Mouse (Mus musculus) retina, postnatal 1 day (tissue): ENCODE measurements around the gene Sirt6.

Source experiments
- DNase-seq: peaks from one replicate; pipeline ENCODE4 v3.0.0-alpha.2; 2012

Sirt6 gene

DNA sequence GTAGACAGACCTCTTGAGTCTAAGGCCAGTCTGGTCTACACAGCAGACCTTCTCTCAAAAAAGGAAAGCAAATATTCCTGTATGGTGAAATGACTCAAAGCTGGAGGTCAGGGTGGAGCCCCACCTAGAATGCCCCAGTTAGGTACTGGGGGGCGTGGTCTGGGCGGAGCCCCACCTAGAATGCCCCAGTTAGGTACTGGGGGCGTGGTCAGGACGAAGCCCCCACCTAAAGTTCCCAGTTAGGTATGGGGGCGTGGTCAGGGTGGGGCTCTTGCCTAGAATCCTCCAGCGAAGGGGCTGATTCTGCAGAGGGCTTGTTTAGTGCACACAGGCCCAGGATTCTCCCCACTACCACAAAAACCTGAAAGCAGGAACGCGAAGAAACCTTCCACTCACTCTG lies 4.2 kb downstream of the Sirt6 start:
- DNase-seq: no peak

DNA sequence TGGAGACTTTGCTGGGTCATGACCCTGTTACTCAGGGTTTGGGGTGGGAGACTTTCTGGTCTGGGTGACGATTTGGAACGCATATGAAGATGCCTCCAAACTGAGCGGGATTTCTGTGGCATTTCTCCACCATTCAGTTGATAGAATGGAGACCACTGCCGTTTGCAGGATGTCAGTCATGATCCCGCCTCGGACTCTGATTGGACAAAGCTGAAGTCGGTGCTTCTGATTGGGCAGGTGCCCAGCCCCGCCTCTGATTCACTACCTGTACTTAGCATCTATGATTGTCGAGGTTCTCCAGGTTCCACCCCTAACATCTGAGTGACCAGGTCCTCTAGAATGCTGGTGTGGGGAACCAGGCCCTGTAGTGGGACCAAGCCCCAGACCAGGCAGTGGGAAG lies 6.8 kb downstream of the Sirt6 start:
- no peak for DNase-seq

DNA sequence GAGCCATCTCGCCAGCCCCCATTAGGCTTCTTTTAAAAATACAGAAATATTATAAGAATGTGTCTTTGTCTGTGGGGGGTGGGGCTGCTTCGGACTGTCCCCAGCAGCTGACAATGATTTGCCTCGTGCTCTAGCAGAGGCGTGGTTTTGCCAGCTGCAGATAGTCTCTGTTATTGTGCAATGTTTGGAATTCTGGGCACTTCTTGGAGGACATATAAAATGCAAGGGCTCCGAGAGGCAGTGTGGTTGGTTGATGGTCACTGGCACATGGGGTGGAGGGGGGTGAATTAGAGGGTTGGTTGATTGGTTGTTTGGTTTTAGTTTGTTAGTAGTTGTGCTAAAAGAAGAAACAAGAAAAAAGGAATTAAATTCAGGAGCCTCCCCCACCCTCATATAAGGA lies 7.6 kb downstream of the Sirt6 start:
- DNase-seq: no peak

DNA sequence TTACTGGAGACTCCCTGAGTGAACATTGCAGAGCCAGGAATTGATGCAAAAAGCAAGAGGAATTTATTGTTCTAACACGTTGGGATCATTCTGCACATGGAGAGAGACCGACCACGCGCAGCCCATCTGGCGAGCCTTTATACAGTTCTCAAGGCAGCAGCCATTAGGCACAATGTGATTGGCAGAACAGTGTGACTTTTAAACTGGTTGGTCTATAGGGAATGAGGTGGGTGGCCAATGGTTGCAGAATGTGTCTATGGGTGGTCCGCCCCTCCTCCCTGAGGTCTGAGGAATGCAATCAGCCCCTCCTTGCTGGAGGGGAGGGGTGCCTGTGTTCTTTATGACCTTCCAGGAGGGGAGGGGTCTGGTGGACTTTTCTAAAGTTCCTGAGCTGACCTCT lies 12.1 kb downstream of the Sirt6 start:
- no peak for DNase-seq

DNA sequence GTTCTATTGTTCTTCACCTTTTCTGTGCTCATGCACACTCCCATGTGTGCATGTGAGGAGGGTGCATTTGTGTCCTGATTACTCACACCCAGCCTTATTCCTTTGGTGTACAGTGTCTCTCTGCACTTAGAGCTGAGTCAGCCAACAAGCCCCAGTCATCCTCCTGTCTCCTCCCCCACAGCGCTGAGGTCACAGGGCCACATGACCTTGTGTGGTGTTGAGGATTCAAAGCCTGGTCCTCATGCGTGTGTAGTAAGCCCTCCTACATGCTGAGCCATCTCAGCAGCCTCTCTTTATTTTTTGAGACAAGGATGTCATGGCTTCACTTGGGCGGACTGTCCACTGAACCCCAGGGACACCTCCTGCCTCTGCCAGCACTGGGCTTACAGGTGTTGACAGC lies 14.8 kb downstream of the Sirt6 start:
- DNase-seq: no peak

DNA sequence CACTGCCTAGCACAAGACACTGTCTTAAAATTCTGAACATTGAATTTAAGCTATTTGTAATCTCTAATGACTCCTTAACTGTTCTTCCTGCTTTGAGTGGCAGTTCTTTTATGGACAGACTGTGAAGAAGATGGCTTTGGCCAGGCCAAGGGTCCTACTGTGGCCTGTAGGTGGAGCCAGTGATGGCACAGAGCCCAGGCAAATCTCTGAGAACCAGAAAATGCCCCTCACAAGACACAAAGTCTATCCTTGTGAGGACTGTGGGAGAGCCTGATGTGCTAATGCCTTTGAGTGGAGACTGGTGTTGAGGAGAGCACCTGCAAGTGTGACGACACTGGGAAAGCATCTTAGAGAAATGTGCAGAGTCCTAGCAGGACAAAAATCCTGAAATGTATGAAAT lies 19.3 kb downstream of the Sirt6 start:
- no peak for DNase-seq

DNA sequence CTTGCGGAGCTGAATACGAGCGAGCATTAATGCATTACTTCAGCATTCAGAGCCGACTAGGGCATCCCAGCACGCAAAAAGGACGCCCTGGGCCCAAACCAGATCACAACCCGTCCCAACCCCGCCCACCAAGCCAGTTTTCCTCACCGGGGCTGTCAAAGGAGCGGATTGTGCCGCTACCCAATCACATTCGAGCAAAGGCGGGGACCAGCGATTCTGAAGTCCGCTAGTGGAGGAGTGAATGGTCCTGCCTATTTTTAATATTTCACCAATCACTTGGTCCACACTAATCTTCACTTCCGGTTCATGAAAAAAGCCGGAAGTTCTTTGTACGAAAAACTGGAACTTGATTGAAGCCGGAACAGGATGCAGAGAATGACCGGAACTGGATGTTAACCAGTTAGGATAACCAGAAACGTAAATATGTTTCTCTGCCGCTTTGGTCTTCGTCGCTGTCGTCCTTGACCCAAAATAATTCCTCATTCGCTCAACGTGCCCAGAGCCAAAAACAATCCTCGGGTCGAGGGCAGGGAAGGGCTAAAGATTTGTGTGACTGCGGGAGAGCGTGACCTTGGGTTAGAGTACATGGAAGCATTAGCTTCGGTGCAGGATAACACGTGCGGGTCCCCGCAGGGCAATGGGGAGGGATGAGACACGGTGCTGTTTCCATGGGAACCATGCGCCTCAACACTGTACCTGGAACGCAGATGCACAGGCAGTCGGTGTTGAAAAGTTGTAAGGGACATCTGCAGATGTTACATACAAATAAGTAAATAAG lies 21.4 kb downstream of the Sirt6 start, which contains the start of gene BC025920:
Gene BC025920, plus strand, starts transcription at position 297 of the 778 bp plus-strand sequence.
- peak; percentile 99 for DNase-seq

DNA sequence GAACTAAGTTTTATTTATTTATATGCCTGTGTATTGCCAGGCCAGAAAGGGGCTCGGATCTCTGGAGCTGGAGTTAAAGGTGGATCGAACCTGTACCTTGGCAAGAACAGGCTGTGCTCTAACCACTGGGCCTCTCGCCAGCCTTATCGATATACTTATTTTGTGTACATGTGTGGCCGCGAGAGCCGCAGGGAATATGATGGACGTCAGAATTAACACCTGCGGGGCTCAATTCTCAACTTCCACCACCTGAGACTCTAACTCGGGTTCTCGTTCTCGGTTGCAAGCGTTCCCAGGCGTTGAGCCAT lies 22.0 kb downstream of the Sirt6 start:
- DNase-seq: no peak

DNA sequence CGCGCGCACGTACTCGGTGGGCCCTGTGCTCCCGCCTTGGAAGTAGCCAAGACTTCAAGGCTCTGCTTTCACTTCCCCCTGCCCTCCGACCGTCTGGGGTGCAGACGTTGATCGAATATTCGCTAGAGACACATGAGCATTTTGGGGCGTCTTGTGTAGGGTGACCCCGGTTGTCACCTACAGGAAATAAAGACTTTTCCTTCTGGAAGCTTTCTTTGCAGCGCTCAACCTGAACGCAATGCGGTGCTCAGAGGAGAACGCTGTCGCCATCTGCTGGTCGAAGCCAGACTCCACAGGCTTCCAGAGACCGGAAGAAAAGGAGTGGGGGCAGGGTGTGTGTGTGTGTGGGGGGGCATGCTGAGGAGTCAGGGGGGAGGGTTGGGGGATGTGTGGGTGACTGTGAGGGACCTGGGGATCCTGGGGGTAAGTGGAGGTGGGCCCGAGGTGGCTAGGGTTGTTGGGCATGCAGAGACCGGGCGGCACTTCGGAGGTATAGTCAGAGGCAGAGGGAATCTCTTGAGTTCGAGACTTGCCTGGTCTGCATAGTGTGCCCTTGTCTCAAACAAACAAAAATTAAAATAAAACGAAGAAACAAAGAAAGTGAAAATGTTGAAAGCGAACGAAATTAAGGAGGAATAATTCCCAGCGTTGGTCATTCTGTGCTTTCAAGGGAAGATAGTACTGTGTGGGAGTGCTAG lies 22.5 kb downstream of the Sirt6 start:
- DNase-seq: peak; percentile 93

DNA sequence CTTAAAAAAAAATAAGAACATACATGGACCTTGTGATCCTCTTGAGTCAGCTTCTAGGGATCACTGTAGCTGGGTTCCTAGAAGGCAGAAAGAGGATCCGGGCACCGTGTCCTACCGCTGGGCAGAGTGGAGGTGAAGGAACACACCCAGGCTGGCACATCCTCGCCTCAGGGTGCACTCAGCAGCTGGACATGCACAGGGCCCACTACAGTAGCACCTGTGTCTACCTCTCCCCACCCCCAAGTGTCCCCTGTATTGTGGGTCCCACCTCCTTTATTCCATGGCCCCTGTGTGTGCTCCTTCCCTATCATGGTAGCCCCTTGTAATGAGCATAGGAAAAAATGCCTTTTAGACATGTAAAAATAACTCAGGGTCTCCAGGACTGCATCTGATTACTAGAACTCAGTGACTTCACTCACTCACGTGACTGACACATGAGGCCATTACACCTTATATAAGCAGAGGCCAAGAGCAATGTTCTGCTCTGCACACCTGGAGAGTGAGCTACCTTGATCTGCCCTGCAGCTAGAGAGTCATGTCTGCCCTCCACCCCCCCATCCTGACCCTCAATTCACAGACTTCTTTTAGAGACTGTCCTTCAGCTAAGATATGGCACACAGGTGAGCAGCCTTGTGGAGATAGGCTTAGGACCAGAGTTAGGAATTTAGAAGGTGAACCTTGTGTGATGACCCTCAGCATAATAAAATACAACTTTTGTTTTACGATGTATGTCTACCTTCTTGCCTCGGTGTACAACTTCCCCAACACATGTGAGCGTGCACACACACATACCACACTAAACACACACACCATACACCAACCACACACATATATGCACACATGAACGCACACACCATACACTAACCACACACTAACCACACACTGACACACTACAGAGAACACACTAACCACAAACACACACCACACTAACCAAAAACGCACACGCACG lies 23.3 kb downstream of the Sirt6 start:
- no peak for DNase-seq

DNA sequence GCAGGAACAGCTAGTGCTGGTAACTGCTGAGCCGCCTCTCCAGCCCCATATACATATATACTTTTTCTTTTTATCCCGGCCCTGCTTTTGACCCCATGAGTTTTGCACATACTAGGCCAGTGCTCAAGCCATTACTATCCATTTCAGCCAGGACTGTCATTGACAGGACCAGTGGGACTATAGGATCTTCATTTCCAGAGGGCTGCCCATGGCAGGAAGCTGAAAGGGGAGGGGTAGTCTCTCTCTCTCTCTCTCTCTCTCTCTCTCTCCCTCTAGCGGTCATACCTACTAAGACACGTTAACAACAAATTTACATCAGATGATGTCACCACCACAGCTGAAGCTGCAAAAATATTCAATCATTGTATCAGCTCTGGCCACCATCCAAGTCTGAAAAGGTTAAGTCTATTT lies 24.9 kb downstream of the Sirt6 start:
- DNase-seq: peak; percentile 90

DNA sequence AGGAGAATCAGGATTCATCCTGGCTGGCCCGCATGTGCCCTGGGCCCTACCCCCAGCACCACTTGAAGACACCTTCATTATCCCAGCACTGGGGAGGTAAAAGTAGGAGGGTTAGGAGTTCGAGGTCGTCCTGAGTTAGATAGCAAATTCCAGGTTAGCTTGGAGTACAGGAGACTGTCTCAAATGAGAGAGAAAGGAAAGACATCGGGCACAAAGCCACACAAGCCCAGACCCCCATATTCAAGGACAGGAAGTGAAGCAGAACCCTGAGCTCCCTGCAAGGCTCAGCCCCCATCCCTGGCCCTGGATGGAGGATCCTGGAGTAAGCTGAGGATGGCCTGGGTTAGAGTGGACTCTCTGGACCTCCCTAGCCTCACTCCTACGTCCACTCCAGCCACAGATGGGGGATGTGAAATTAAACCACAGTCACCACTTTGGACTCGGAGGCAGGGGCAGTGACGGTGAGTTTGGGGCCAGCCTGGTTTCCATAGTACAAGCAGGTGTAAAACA lies 26.1 kb downstream of the Sirt6 start:
- no peak for DNase-seq

DNA sequence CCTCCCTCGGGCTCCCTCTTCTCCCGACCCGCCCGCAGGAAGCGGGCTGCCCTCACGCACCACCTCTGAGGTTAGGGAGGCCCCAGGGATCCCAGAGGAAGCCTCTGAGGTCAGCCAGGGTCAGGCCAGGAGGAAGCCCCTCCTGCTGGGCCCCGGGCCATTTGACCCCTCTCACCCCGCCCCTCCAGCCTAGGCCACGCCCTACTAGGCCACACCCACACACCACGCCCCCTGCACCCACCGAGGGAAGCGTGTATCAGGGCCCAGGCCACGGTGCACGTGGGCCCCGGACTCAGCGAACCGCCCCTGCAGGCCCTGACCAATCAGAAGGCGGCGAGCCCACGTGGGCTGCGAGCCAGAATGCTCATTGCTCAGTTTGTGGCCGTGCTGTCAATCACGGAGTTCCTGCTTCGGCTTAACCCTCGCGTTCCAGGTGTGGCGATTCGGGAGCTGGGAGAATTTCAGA lies 26.8 kb downstream of the Sirt6 start, which contains the start of gene Tle6:
Gene Tle6, minus strand, starts transcription at position 336 of the 466 bp plus-strand sequence.
- peak; percentile 97 for DNase-seq

DNA sequence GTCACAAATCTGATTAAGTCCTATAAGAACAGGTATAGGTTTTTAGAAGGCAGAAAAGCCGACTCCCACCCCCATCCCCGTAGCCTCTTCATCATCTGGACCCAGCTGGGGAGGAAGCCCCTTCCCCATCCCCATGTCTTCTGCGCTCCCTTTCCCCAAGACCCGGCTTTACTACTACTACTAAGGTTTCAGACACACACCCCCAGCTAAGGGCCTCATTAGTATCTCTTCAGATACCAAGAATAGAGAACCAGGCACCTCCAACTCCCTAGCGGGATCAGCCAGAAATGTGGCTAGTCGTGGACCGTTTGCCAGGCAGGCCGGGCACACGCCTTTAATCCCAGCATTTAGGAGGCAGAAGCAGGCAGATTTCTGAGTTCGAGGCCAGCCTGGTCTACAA lies 27.5 kb downstream of the Sirt6 start:
- no peak for DNase-seq

DNA sequence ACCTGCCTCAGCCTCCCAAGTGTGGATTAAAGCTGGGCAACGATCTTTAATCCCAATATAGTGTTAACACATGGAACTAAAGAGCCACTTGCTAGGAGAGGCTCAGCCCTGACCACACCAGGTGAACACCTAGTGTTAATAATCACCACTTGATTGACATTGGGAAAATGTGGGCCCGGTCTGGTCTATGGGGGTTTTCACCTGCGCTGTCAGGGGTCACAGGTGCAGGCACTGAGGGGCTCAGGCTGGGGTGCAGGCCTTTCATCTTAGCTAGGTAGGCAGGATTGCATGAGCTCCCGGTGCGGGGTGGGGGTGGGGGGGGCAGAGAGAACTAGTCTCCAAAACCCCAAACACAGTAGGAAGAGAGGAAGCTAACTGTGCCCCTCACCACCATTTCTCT lies 28.0 kb downstream of the Sirt6 start:
- no peak for DNase-seq

DNA sequence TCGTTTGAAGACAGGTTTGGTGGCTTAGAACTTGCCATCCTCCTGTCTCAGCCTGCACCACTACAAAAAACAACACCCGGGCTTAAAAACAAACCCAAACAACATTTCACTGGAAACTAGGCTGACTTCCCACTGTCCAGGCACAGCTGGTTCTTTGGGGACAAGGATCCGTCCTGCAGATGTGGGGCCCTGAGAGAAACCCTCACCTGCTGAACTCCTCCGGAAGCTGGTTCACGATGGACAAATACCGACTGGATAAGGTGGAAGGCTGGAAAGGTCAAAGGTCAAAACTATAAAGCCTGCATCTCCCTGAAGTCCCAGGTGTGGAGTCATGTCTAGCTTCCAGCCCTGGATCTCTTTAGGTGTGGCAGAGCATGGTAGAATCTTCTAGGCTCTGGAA lies 28.7 kb downstream of the Sirt6 start:
- DNase-seq: no peak

DNA sequence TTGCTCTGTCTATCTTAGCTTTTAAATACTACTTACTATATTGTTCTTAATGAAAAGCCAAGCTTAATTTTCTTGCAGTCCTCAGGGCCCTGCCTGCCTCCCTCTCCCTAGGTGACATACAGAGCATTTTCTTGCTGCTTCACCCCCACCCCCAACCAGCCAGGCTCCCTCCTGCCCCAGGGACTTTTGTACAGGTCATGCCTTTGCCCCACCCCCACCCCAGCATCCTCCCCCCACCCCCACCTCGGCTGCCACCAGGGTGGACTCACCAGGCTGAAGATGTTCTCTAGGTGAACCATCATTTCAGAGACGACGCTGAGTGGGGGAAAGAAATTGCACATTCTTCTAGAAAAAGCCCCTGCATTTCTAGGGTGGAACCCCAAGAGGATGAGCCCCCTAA lies 29.3 kb downstream of the Sirt6 start:
- DNase-seq: no peak

DNA sequence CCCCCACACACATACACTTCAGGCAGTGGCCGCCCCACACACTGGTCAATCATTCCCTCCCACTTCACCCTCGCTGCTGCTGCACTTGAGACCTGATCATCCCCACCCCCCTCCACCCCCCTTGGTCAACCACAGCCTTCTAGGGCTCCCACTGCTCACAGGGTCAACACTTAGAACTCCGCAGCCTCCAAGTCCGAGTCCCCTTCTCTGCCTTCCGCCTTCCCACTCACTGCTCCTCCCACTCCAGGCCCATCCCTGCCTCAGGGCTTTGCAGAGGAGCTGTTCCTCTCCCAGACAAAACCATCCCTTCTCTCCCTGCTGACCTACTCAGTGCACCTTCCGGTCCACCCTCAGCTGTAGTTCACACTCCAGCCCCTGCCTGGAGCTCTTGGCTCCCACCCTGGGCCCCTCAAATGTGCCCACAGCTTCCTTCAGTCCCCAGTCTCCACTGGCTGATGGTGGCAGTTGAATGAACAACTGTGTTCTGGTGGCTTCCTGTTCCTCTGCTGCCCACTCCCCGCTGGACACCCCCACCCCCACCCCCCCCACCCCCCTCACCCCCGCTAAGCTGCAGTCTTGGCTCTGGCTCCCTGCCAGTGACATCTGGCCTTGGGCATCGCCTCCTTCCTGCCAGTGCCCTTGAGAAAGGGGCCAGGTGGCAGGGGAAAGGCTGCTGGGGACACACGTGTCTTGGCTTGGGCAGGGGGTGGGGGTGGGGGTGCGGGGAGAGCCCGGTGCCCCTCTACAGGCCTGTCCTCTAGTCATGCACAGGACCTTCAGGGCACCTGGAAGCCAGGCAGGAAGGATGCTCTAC lies 30.3 kb downstream of the Sirt6 start:
- DNase-seq: peak; percentile 91

DNA sequence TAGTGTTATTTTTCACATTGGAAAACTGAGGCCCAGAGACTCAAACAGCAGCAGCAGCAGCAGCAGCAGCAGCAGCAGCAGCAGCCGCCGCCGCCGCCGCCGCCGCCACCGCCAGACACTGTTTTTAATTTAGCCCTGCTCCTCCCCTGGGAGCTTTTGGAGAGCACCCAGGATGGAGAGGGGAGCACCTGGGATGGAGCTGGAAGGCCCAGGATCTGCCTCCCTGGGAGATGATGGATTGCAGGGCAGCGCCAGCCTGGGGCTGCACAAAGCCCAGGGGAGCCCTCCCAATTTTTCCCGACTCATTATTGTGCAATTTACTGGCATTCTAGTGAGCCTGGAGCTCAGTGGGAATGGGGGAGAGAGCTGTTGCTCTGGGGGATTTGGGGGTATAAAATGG lies 31.0 kb downstream of the Sirt6 start:
- DNase-seq: peak; percentile 47

DNA sequence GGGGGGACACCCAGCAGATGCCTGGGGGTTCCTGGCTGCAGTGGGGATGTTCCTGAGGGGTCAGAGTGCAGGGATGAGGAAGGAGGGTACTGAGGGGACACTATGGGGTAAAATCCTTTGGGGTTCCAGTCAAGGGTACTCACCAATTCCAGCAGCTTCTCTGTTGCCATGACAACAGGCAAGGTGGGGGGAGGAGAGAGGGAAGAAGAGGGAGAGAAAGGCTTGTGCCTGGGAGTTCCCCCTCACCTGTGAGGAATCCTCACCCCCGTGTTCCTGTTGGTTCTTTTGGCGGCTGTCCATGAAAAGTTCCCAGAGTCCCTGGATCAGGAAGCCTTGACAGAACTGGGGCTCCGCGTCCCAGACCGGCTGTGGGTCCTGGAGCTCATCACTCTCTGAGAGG lies 32.0 kb downstream of the Sirt6 start:
- DNase-seq: no peak

DNA sequence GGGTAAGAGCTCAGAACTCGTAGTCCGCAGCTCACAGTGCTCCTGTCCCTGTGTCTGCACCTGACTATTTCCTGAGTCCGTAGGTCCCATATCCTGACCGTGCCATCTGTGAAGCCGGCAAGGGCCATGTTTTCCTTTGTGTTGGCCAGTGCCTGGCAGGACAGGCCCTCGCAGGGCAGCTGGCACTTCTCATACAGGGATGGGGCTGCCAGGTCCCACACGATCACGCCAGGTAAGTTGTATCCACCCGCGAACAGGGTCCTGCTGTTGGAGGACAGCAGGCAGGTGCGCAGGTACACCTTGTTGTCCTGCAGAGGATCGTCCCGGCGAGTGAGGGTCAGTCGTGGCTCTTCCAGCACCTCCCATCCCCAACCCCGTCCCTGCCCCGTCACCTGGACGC lies 33.7 kb downstream of the Sirt6 start:
- DNase-seq: no peak

DNA sequence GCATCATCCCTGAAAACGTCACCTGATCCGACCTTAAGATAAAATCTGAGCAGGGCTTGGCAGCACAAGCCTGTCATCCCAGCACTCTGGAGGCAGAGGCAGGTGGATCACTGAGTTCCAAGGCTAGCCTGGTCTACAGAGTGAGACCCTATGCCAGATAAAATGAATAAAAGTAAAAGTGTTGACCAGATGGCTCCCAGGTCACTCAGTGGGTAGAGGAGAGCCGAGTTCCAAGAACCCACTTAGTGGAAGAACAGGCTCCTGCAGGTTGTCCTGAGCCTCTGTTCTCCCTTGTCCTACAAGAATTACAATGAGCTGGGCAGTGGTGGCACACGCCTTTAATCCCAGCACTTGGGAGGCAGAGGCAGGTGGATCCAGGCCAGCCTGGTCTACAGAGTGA lies 34.4 kb downstream of the Sirt6 start:
- DNase-seq: no peak
